Mouse (Mus musculus) brain, embryonic 18.5 days (tissue): Measurements from ENCODE around the gene Ccl12.

ENCODE experiments used
- DNase-seq: peaks from one replicate; pipeline ENCODE4 v3.0.0-alpha.2; 2012; ENCODE audit warnings: low read depth, low spot score

Gene Ccl12

DNA sequence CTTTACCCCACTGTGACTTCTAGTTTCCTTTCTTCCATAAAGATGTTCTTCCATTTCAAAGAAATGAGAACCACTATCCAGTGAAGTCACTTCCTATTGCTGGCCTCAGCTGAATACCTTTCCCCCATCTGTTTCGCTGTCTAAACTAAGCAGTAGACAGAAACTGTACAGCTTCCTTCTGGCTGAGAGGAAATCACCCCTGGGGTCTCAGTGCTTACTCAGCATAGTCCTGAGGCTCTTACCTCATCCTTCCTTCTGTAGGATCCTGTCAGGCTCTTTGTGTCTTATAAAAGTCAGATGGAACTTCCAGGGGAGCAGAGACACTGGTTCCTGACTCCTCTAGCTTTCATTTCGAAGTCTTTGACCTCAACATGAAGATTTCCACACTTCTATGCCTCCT lies at the start of gene Ccl12:
Gene Ccl12 (plus strand): TSS at position 317 of the 400 bp plus-strand sequence.
- DNase-seq = no peak

GRCm38 (mm10) chr11:82053849-82054248 lies 47.8 kb upstream of the Ccl12 start:
- no peak for DNase-seq

- DNase-seq = no peak
Measured at GRCm38 (mm10) chr11:82057646-82058045, 44.0 kb upstream of the Ccl12 start, which contains the start of gene Ccl11. Ccl11 (plus strand) TSS chr11:82057823.

- DNase-seq = no peak
Measured at GRCm38 (mm10) chr11:82062226-82062625, 39.4 kb upstream of the Ccl12 start.

GRCm38 (mm10) chr11:82063454-82063853 lies 38.2 kb upstream of the Ccl12 start:
- no peak for DNase-seq

GRCm38 (mm10) chr11:82066953-82067571 lies 34.6 kb upstream of the Ccl12 start:
- DNase-seq = no peak

- no peak for DNase-seq
Measured at GRCm38 (mm10) chr11:82071076-82071475, 30.6 kb upstream of the Ccl12 start.

DNA sequence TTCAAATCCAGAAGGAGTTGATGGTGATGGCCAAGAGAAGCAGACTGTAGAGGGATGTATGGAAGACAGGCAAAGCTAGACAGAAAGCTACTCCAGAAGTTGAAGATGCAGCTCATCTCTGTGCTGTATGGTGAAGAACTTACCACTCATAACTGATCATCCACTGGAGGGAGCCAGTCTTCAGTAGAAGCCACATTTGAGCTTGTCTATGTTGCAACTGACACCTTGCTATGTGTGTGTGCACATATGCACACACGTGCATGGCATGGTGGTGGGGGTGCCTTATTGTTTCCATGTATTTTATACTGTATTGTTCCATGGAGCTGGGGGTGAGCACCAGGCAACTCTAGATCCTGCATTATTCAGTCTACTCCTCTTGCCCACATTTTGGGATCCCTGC lies 29.3 kb upstream of the Ccl12 start:
- no peak for DNase-seq

DNA sequence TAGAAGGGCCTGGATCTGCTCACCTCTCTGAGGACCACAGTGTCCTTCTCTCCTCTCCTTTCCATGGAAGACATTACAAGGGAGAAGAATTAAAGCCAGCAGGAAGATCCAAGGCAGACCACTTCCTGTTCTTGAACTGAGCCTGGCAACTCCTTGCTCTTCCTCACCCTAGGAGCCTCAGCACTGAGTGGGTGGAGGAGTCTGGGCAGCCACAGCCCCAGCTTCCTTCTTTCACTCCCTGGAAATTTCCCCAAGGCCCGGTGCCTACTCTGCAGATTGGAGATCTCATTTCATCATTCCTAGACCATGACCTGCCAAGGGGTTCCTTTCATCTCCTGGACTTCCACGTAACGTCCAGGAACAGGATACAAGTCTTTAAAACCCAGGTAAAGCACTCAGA lies 28.7 kb upstream of the Ccl12 start:
- DNase-seq = no peak

DNA sequence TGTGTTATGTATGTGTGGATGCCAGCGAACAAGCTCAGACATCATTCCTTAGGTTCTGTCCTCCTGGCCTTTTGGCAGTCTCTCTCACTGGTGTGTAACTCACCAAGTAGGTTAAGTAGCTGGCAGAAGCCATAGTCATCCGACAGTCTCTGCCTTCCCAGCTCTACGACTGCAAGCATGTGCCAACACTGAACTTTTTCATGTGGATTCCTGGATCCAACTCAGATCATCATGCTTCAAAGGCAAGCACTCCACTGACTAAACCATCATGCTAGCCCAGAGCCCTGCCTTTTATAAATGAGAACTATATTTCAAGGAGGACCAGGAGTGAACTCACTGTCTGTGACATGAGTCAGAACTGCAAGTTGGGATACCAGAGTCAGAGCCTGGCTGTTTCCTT lies 28.0 kb upstream of the Ccl12 start:
- no peak for DNase-seq

- no peak for DNase-seq
Measured at GRCm38 (mm10) chr11:82077031-82077430, 24.6 kb upstream of the Ccl12 start.

DNA sequence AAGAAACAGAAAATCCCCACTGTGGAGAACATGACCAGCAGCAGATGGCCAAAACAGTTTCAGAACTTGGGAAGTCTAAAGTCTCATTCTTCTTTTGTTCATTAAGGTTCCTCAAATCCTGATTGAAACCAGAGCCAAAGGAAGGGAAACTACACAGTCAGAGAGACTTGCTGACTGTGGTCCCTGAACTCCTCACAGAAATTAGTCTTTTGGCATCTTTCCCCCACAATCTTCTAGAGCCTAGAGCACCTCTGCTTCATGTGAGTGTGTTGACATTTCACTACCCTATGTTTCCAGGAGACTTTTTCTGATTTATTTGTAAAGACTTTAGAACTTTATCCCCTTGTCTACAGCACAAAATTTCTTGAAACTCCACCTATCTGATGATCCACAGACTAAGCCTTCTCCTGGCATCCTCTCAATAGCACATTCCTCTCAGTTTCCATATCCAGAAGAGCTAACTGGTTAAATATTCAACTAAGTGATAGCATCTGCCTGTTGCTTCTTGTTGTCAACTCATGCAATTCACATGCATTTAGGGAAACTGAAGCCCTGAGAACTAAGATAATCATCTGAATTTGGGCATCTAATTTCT lies 23.4 kb upstream of the Ccl12 start:
- no peak for DNase-seq

GRCm38 (mm10) chr11:82080865-82081264 lies 20.8 kb upstream of the Ccl12 start:
- DNase-seq = no peak

DNA sequence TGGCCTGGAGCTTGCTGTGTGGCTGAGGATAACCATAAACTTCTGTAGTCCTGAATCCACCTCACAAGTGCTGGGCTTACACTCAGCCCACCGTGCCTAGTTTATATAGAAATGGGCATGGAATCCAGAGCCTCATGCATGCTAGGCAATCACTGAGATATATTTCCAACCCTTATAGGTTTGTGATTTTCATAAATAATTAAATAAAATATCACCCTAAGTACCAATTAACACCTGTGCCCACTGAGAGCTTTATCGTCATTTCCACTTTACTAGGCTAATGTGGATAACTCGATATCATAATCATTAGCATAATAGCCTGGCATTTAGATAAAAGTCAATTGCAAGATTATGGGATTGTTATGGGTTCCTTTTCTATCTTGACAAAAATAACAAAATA lies 17.3 kb upstream of the Ccl12 start:
- no peak for DNase-seq

GRCm38 (mm10) chr11:82099511-82100323 lies 1.9 kb upstream of the Ccl12 start:
- DNase-seq = no peak

- DNase-seq = no peak
Measured at GRCm38 (mm10) chr11:82101087-82101486, 558 bp upstream of the Ccl12 start.

DNA sequence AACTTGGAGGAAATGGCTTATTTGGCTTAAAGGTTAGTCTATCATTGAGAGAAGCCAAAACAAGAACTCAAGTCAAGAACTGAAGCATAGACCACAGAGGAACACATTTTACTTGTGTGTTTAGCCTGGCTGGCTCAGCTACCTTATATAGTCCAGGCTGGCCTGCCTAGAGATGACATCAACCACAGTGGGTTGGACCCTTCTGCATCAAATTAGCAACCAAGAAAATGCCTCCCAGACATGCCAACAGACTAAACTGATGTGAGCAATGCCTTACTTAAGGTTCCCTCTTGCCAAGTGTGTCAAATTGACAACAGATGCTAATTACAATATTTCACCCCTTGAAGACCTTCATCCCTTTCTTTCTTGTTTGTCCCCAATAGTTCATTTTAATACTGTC lies 8.0 kb downstream of the Ccl12 start:
- no peak for DNase-seq

DNA sequence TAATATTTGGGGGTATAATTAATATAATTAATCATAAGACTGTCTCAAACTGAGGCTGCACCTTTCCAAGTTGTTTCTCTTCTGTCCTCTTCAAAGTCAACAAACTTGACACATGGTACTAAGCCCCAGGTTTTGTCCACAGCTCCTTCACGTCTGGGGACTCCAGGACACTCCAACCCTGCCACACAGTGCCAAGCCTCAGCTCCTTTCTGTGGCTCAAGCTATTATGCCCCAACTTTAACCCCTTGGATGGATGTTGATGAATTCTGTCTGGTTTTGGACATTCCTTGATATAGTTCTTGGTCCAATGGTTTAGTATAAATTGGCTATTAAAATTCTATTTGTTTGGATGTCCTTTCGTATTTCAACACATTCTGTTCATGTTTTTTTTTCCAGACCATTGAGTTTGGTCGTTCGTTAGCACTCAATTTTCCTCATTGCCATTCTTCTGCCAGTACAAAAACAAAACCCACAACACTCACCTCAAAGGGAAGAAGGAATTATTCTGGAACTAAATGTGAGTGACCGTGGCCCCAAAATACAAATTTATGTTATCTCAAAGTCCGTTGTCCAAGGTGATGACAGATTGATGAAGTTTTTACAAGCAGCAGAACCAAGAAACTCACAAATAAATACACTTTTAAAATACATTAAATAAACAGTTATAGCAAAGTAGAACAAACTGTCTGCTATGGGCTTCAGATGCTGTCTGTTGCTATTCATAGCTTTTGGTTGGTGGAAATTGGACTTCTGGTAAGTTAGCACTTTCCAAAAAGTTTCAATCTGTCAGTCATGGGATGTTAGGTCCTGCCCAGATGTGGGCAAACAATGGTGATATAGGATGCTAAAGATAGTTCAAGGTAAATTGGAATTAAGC lies 9.0 kb downstream of the Ccl12 start:
- no peak for DNase-seq

- DNase-seq = no peak
Measured at GRCm38 (mm10) chr11:82114885-82115284, 13.2 kb downstream of the Ccl12 start, which contains the start of gene Ccl8. Ccl8 (plus strand) TSS chr11:82115185.

GRCm38 (mm10) chr11:82116041-82116440 lies 14.4 kb downstream of the Ccl12 start:
- DNase-seq = no peak

DNA sequence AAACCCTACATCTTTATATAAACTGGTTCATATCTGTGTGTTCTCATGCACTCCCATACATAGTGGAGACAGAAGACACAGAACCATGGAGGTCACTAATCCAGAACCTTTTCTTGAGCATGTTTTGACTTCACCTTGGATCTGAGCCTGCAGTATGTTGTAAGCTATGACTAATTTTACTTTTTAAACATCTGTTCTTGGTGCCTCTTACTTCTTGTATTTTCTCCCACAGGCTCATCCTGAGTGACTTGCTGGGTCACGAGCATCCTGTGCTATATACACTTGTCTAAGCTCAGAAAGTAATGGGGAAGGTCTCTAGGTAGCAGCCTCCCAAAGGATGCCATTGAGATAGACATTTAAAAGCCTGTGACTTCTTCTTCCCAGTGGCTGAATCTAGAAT lies 31.3 kb downstream of the Ccl12 start:
- no peak for DNase-seq

- no peak for DNase-seq
Measured at GRCm38 (mm10) chr11:82136196-82136595, 34.6 kb downstream of the Ccl12 start.
